Mouse (Mus musculus): ENCODE data around the gene Gli3. TPM values are rescaled to one million over a fixed set of nuclear protein-coding genes. Genes with fewer than 3 reads are reported as not detected.

The Gli3 gene
- polyA plus RNA-seq, 1 experiment from 2014 or later = 20.5 TPM

DNA sequence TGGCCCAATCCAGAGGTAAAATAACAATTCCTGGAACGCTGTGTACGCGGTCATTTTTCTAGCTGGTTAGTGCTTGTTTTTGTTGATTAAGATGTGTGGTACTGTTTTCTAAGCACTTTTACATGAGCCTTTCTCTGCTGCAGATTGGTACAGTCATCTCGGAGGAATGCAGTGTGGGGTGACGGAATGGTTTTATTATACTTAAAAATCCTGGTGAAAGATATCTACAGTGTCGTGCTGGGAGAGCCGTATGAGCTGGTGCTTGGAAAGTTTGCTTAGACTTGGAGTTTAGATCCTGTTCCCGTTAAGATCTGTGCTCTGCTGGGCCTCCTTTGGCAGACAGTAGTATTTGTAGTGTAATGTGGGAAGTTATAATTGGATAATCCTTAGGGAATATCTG lies 51.0 kb downstream of the Gli3 start:
- Histone ChIP-seq H3K36me3 (ENCODE audit: control insufficient read depth, insufficient read depth, low read length) (no peaks in the 10 kb centered on the region), H3K4me2 (ENCODE audit: low read depth, low read length) (no peak overlapping the region), H3K9ac (ENCODE audit: low read depth, low read length) (no peak overlapping the region), H3K27ac (replicated peaks; ENCODE audit: low read depth, low read length) (no peak overlapping the region), H3K4me1 (ENCODE audit: control insufficient read depth, insufficient read depth, low read length) (no peaks in the 10 kb centered on the region), H3K9me3 (ENCODE audit: control insufficient read depth, low read length) (no peaks in the 10 kb centered on the region), H3K4me3 (ENCODE audit: low read depth, low read length) (no peak overlapping the region), H3K27me3 (replicated peaks; ENCODE audit: control insufficient read depth, insufficient read depth, low read length) (no peaks in the 10 kb centered on the region)
- peak; percentile 32 for DNase-seq (ENCODE audit: low spot score)
- ATAC-seq (ENCODE audit: low read depth) = 0 out of 2 replicates have a peak, but pooled peaks have one; percentile 35
- WGBS = 60% methylated on average over 8 of the region's 8 CpGs

- no peaks in the 10 kb centered on the region for H3K9me3 ChIP-seq (ENCODE audit: control insufficient read depth, low read length)
- H3K4me2 ChIP-seq (ENCODE audit: low read depth, low read length) = no peak overlapping the region
- H3K4me1 ChIP-seq (ENCODE audit: control insufficient read depth, insufficient read depth, low read length) = no peaks in the 10 kb centered on the region
- no peak overlapping the region for H3K4me3 ChIP-seq (ENCODE audit: low read depth, low read length)
- H3K9ac ChIP-seq (ENCODE audit: low read depth, low read length) = no peak overlapping the region
- ATAC-seq (ENCODE audit: low read depth) (no peak), DNase-seq (ENCODE audit: low spot score) (no peak)
- H3K27me3 ChIP-seq (replicated peaks; ENCODE audit: control insufficient read depth, insufficient read depth, low read length) = no peaks in the 10 kb centered on the region
- no peaks in the 10 kb centered on the region for H3K36me3 ChIP-seq (ENCODE audit: control insufficient read depth, insufficient read depth, low read length)
- 84% methylated on average over 9 of the region's 9 CpGs for WGBS
- no peak overlapping the region for H3K27ac ChIP-seq (replicated peaks; ENCODE audit: low read depth, low read length)
Measured at GRCm38 (mm10) chr13:15517048-15517760, 54.2 kb downstream of the Gli3 start.

DNA sequence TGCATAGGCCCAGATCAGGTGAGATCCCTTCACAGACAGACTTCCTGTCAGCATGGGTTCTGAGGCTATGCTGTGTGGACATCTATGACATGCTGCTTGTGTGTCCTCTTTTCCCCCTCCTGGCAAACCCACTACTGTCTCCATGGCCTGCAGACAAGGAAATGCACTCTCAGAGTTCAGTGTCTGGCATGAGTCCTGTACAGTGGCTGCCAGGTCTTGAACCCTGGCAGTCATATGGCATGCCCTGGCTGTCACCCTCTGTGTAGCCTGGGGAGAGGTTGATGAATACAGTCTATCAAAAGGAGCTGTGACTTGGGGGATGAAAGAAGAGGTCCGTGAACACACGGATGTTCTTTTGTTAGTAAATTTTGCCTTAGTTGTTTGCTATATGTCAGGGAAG lies 57.3 kb downstream of the Gli3 start:
- ATAC-seq (ENCODE audit: low read depth) = no peak
- DNase-seq (ENCODE audit: low spot score) = no peak
- Histone ChIP-seq H3K36me3 (ENCODE audit: control insufficient read depth, insufficient read depth, low read length) (no peaks in the 10 kb centered on the region), H3K4me3 (ENCODE audit: low read depth, low read length) (no peak overlapping the region), H3K4me1 (ENCODE audit: control insufficient read depth, insufficient read depth, low read length) (no peaks in the 10 kb centered on the region), H3K9me3 (ENCODE audit: control insufficient read depth, low read length) (no peaks in the 10 kb centered on the region), H3K4me2 (ENCODE audit: low read depth, low read length) (no peak overlapping the region), H3K27ac (replicated peaks; ENCODE audit: low read depth, low read length) (no peak overlapping the region), H3K27me3 (replicated peaks; ENCODE audit: control insufficient read depth, insufficient read depth, low read length) (no peaks in the 10 kb centered on the region), H3K9ac (ENCODE audit: low read depth, low read length) (no peak overlapping the region)
- WGBS = 68% methylated on average over 2 of the region's 2 CpGs

- no peak overlapping the region for H3K27ac ChIP-seq (replicated peaks; ENCODE audit: low read depth, low read length)
- no peak overlapping the region for H3K9ac ChIP-seq (ENCODE audit: low read depth, low read length)
- DNase-seq (ENCODE audit: low spot score) (no peak), ATAC-seq (ENCODE audit: low read depth) (no peak)
- no peak overlapping the region for H3K4me2 ChIP-seq (ENCODE audit: low read depth, low read length)
- H3K4me3 ChIP-seq (ENCODE audit: low read depth, low read length) = no peak overlapping the region
- H3K27me3 ChIP-seq (replicated peaks; ENCODE audit: control insufficient read depth, insufficient read depth, low read length) = no peaks in the 10 kb centered on the region
- no peaks in the 10 kb centered on the region for H3K4me1 ChIP-seq (ENCODE audit: control insufficient read depth, insufficient read depth, low read length)
- H3K9me3 ChIP-seq (ENCODE audit: control insufficient read depth, low read length) = no peaks in the 10 kb centered on the region
- no peaks in the 10 kb centered on the region for H3K36me3 ChIP-seq (ENCODE audit: control insufficient read depth, insufficient read depth, low read length)
- whole genome bisulfite sequencing = 90% methylated on average over 3 of the region's 3 CpGs
Measured at GRCm38 (mm10) chr13:15522153-15522552, 59.1 kb downstream of the Gli3 start.

- Histone ChIP-seq H3K4me1 (ENCODE audit: control insufficient read depth, insufficient read depth, low read length) (no peaks in the 10 kb centered on the region), H3K36me3 (ENCODE audit: control insufficient read depth, insufficient read depth, low read length) (no peaks in the 10 kb centered on the region), H3K27me3 (replicated peaks; ENCODE audit: control insufficient read depth, insufficient read depth, low read length) (no peaks in the 10 kb centered on the region), H3K9ac (ENCODE audit: low read depth, low read length) (no peak overlapping the region), H3K27ac (replicated peaks; ENCODE audit: low read depth, low read length) (no peak overlapping the region), H3K9me3 (ENCODE audit: control insufficient read depth, low read length) (no peaks in the 10 kb centered on the region), H3K4me3 (ENCODE audit: low read depth, low read length) (no peak overlapping the region), H3K4me2 (ENCODE audit: low read depth, low read length) (no peak overlapping the region)
- DNase-seq (ENCODE audit: low spot score) (no peak), ATAC-seq (ENCODE audit: low read depth) (no peak)
- WGBS = 80% methylated on average over 8 of the region's 8 CpGs
Measured at GRCm38 (mm10) chr13:15524208-15524607, 61.2 kb downstream of the Gli3 start.

DNA sequence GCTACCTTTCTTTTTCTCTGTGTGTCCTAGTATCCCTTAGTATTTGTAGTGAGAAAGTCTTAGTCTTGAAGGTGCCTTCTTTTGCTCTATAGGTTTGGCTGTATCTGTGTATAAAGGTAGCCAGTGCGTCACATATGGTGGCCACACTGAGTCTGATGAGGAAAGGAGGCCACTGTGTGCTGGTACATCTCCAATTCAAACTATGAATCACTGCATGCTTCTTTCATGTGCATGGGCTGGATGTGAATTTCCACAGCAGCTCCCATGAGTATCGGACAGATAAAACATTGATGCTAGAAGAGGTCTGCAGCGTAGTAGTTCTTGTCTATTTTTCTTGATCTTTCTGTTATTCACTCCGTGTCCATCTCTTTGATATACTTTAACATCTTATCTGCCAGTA lies 63.7 kb downstream of the Gli3 start:
- Histone ChIP-seq H3K9me3 (ENCODE audit: control insufficient read depth, low read length) (no peaks in the 10 kb centered on the region), H3K4me1 (ENCODE audit: control insufficient read depth, insufficient read depth, low read length) (no peaks in the 10 kb centered on the region), H3K27me3 (replicated peaks; ENCODE audit: control insufficient read depth, insufficient read depth, low read length) (no peaks in the 10 kb centered on the region), H3K4me2 (ENCODE audit: low read depth, low read length) (no peak overlapping the region), H3K36me3 (ENCODE audit: control insufficient read depth, insufficient read depth, low read length) (no peaks in the 10 kb centered on the region), H3K27ac (replicated peaks; ENCODE audit: low read depth, low read length) (no peak overlapping the region), H3K4me3 (ENCODE audit: low read depth, low read length) (no peak overlapping the region), H3K9ac (ENCODE audit: low read depth, low read length) (no peak overlapping the region)
- ATAC-seq (ENCODE audit: low read depth) (no peak), DNase-seq (ENCODE audit: low spot score) (no peak)
- WGBS = 77% methylated on average over 4 of the region's 4 CpGs

GRCm38 (mm10) chr13:15531568-15531967 lies 68.5 kb downstream of the Gli3 start:
- WGBS = 31% methylated on average over 3 of the region's 3 CpGs
- DNase-seq (ENCODE audit: low spot score) = no peak
- H3K27me3 ChIP-seq (replicated peaks; ENCODE audit: control insufficient read depth, insufficient read depth, low read length) = no peaks in the 10 kb centered on the region
- peaks cover 2% of the 10 kb centered on the region; the same call in 1 of the 2 replicates for H3K9me3 ChIP-seq (ENCODE audit: control insufficient read depth, low read length)
- no peaks in the 10 kb centered on the region for H3K36me3 ChIP-seq (ENCODE audit: control insufficient read depth, insufficient read depth, low read length)
- H3K4me3 ChIP-seq (ENCODE audit: low read depth, low read length) = no peak overlapping the region
- H3K4me2 ChIP-seq (ENCODE audit: low read depth, low read length) = no peak overlapping the region
- no peak overlapping the region for H3K27ac ChIP-seq (replicated peaks; ENCODE audit: low read depth, low read length)
- ATAC-seq (ENCODE audit: low read depth) = no peak
- no peak overlapping the region for H3K9ac ChIP-seq (ENCODE audit: low read depth, low read length)
- no peaks in the 10 kb centered on the region for H3K4me1 ChIP-seq (ENCODE audit: control insufficient read depth, insufficient read depth, low read length)

- H3K9ac ChIP-seq (ENCODE audit: low read depth, low read length) = no peak overlapping the region
- no peaks in the 10 kb centered on the region for H3K27me3 ChIP-seq (replicated peaks; ENCODE audit: control insufficient read depth, insufficient read depth, low read length)
- peaks cover 6% of the 10 kb centered on the region for H3K4me1 ChIP-seq (ENCODE audit: control insufficient read depth, insufficient read depth, low read length)
- no peak overlapping the region for H3K4me3 ChIP-seq (ENCODE audit: low read depth, low read length)
- peaks cover 2% of the 10 kb centered on the region; the same call in 1 of the 2 replicates for H3K9me3 ChIP-seq (ENCODE audit: control insufficient read depth, low read length)
- WGBS = 49% methylated on average over 5 of the region's 5 CpGs
- DNase-seq (ENCODE audit: low spot score) = peak; percentile 56
- no peaks in the 10 kb centered on the region for H3K36me3 ChIP-seq (ENCODE audit: control insufficient read depth, insufficient read depth, low read length)
- no peak overlapping the region for H3K4me2 ChIP-seq (ENCODE audit: low read depth, low read length)
- no peak overlapping the region for H3K27ac ChIP-seq (replicated peaks; ENCODE audit: low read depth, low read length)
- peak; percentile 89 for ATAC-seq (ENCODE audit: low read depth)
Measured at GRCm38 (mm10) chr13:15537206-15537605, 74.2 kb downstream of the Gli3 start.

DNA sequence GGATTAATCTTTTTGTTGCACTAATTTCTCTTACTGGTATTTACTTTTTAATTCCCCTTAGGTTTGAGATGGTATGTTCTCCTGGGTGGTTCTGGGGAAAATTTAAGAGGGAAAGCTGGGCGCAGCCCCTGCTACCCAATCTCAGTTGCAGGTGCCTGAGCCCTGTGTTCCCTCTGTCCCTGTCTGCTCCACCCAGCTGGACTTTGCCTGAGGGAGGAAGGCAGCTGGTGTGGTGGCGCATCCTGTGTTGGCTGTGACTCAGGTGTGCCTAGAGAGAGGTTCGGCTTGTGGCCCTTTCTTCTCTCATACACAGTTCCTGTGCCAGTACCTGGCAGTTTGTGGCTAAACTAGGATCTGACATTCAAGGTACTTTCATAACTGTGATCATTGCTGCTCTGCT lies 74.6 kb downstream of the Gli3 start:
- ATAC-seq (ENCODE audit: low read depth) = peak; percentile 53
- peaks cover 10% of the 10 kb centered on the region for H3K4me1 ChIP-seq (ENCODE audit: control insufficient read depth, insufficient read depth, low read length)
- peaks cover 2% of the 10 kb centered on the region; the same call in 1 of the 2 replicates for H3K9me3 ChIP-seq (ENCODE audit: control insufficient read depth, low read length)
- H3K27ac ChIP-seq (replicated peaks; ENCODE audit: low read depth, low read length) = no peak overlapping the region
- no peak for DNase-seq (ENCODE audit: low spot score)
- no peaks in the 10 kb centered on the region for H3K27me3 ChIP-seq (replicated peaks; ENCODE audit: control insufficient read depth, insufficient read depth, low read length)
- H3K4me3 ChIP-seq (ENCODE audit: low read depth, low read length) = no peak overlapping the region
- H3K4me2 ChIP-seq (ENCODE audit: low read depth, low read length) = no peak overlapping the region
- no peak overlapping the region for H3K9ac ChIP-seq (ENCODE audit: low read depth, low read length)
- no peaks in the 10 kb centered on the region for H3K36me3 ChIP-seq (ENCODE audit: control insufficient read depth, insufficient read depth, low read length)
- WGBS = 61% methylated on average over 3 of the region's 3 CpGs
